In genomic region chr12:91869352-91869751, GRCm38 (mm10) we compare ENCODE assay signal across 25 mouse cellular contexts. TPM values are rescaled to one million over a fixed set of nuclear protein-coding genes. Genes with fewer than 3 reads are reported as not detected.
A peak's percentile ranks its signal among the peaks of the same experiment; 100 is the strongest.
DNase-seq lines count a peak whose midpoint lies in the region; ATAC-seq and TF ChIP-seq lines count a peak whose summit lies in the region.
"Had no signal": no experiment of that assay in that cellular context is flagged by ENCODE, and none has a peak within 500 bp of the region (broad histone marks: within the 10 kb centered on the region; RNA-seq: fewer than 3 reads in every experiment).

No protein-coding gene starts in this region.

- TF ChIP-seq RAD21 in CH12.LX (IDR thresholded peaks at IDR 0.05; ENCODE audit: low read depth, low read length): no peak

- ATAC-seq in heart, embryonic 11.5 days (replicated peaks; ENCODE audit: insufficient number of reproducible peaks, low FRiP score, low TSS enrichment): no peak
- ATAC-seq: activated CD4-positive, CD25-positive, alpha-beta regulatory T cell, adult 4 months; CD4-positive, CD25-positive, alpha-beta regulatory T cell, adult 4 months; forebrain, embryonic 14.5 days; forebrain, embryonic 16.5 days had no signal

- H3K9ac ChIP-seq in CH12.LX (ENCODE audit: insufficient read depth, low read depth): no peak overlapping the region
- H3K9ac ChIP-seq in heart, embryonic 11.5 days (ENCODE audit: low read depth, low read length): no peak overlapping the region
- H3K9ac ChIP-seq: embryonic facial prominence, embryonic 12.5 days; embryonic facial prominence, embryonic 15.5 days; forebrain, embryonic 12.5 days had no signal

- WGBS in heart, embryonic 11.5 days (ENCODE audit: insufficient replicate concordance): 55% methylated on average over 4 of the region's 4 CpGs

- no peaks in the 10 kb centered on the region for H3K79me2 ChIP-seq in CH12.LX (replicated peaks; ENCODE audit: control insufficient read depth, extremely low read depth, insufficient read depth, poor library complexity, severe bottlenecking)

- TF ChIP-seq EP300 in CH12.LX (IDR thresholded peaks at IDR 0.05; ENCODE audit: low read length): peak; percentile 76

- H3K36me3 ChIP-seq in CH12.LX (replicated peaks in 1 of 2; ENCODE audit: control insufficient read depth in 1 of 2, insufficient read depth in 1 of 2, low read length in 1 of 2): no peaks in the 10 kb centered on the region
- H3K36me3 ChIP-seq in heart, embryonic 11.5 days (ENCODE audit: control insufficient read depth, insufficient read depth, low read length): no peaks in the 10 kb centered on the region
- H3K36me3 ChIP-seq: embryonic facial prominence, embryonic 12.5 days; embryonic facial prominence, embryonic 15.5 days; forebrain, embryonic 10.5 days; forebrain, embryonic 12.5 days had no signal

- TF ChIP-seq CTCF in CH12.LX (conservative IDR thresholded peaks at IDR 0.05 in 1 of 2, IDR thresholded peaks at IDR 0.05 in 1 of 2; ENCODE audit: low read depth in 2 of 2, low read length in 2 of 2): no peak
- no peak for TF ChIP-seq CTCF in bone marrow macrophage, adult 2 months (IDR thresholded peaks at IDR 0.05; ENCODE audit: low read depth, low read length)

- H3K27ac ChIP-seq in CH12.LX (ENCODE audit: insufficient read depth, low read depth): peak overlapping the region; percentile 63; the same call in 1 of the 2 replicates
- H3K27ac ChIP-seq in bone marrow macrophage, adult 2 months (ENCODE audit: insufficient read depth, low read depth, low read length): peak overlapping the region; percentile 19; the same call in 1 of the 2 replicates
- H3K27ac ChIP-seq in heart, embryonic 11.5 days (ENCODE audit: low read depth, low read length): no peak overlapping the region
- H3K27ac ChIP-seq: embryonic facial prominence, embryonic 12.5 days; embryonic facial prominence, embryonic 15.5 days; forebrain, embryonic 10.5 days; forebrain, embryonic 12.5 days had no signal

- in situ Hi-C loops in CH12.LX (cut with MboI; ENCODE audit: low pct_ligation_motif_present, low pct_unique_long_range_greater_than_20kb, low sequenced_read_pairs): no loop called here

- no peaks in the 10 kb centered on the region for H3K27me3 ChIP-seq in CH12.LX (replicated peaks)
- H3K27me3 ChIP-seq in heart, embryonic 11.5 days (ENCODE audit: control insufficient read depth, insufficient read depth, low read length): no peaks in the 10 kb centered on the region
- H3K27me3 ChIP-seq: embryonic facial prominence, embryonic 12.5 days; embryonic facial prominence, embryonic 15.5 days; forebrain, embryonic 12.5 days had no signal

- peaks cover 14 to 31% of the 10 kb centered on the region in 2 experiments for H3K4me1 ChIP-seq in CH12.LX (ENCODE audit: control insufficient read depth in 1 of 2, insufficient read depth in 2 of 2)
- peaks cover 7% of the 10 kb centered on the region for H3K4me1 ChIP-seq in bone marrow macrophage, adult 2 months (ENCODE audit: control insufficient read depth, insufficient read depth, low read length)
- no peaks in the 10 kb centered on the region for H3K4me1 ChIP-seq in heart, embryonic 11.5 days (ENCODE audit: control insufficient read depth, insufficient read depth, low read length)
- H3K4me1 ChIP-seq: embryonic facial prominence, embryonic 12.5 days; embryonic facial prominence, embryonic 15.5 days; forebrain, embryonic 10.5 days; forebrain, embryonic 12.5 days had no signal

- peak overlapping the region; percentile 37 for H3K4me2 ChIP-seq in CH12.LX (ENCODE audit: insufficient read depth, low read depth, poor library complexity, severe bottlenecking)
- H3K4me2 ChIP-seq in heart, embryonic 11.5 days: no peak overlapping the region
- H3K4me2 ChIP-seq: embryonic facial prominence, embryonic 12.5 days; embryonic facial prominence, embryonic 15.5 days; forebrain, embryonic 12.5 days had no signal

- dilution Hi-C loops in CH12.LX (cut with MboI; ENCODE audit: extremely low pct_ligation_motif_present, extremely low pct_unique_long_range_greater_than_20kb, low sequenced_read_pairs): no loop called here

- no peak for TF ChIP-seq POLR2A in CH12.LX (IDR thresholded peaks at IDR 0.05; ENCODE audit: low read depth, low read length)
- TF ChIP-seq POLR2A in bone marrow macrophage, adult 2 months (IDR thresholded peaks at IDR 0.05; ENCODE audit: borderline replicate concordance, low read depth, low read length): no peak

- DNase-seq in 3T3-L1 (ENCODE audit: low read depth, low spot score) (peak; percentile 27), CH12.LX (ENCODE audit: extremely low read depth) (peak; percentile 70)
- DNase-seq in thymus, postnatal 14 days: no peak
- DNase-seq: adrenal gland, adult 8-10 months; adrenal gland, postnatal 14 days; adrenal gland, postnatal 36 days; B cell, adult 2 months; cerebellum, adult 11 months; cerebellum, adult 18-20 months; cerebellum, adult 8-10 months; cerebellum, adult 9-11 months; cerebellum, postnatal 14 days; cerebellum, postnatal 36 days; embryo, embryonic 11 days had no signal

- H3K4me3 ChIP-seq in CH12.LX (replicated peaks in 1 of 3; ENCODE audit: low read depth in 2 of 3, low read length in 2 of 3, poor library complexity in 1 of 3): no peak overlapping the region
- no peak overlapping the region for H3K4me3 ChIP-seq in bone marrow macrophage, adult 2 months (ENCODE audit: insufficient read depth, low read length)
- no peak overlapping the region for H3K4me3 ChIP-seq in heart, embryonic 11.5 days (ENCODE audit: low read depth, low read length)
- H3K4me3 ChIP-seq: embryonic facial prominence, embryonic 12.5 days; embryonic facial prominence, embryonic 15.5 days; erythroblast, embryonic 14.5 days; forebrain, embryonic 10.5 days; forebrain, embryonic 12.5 days had no signal

- H3K9me3 ChIP-seq in CH12.LX (replicated peaks; ENCODE audit: low read length): no peaks in the 10 kb centered on the region
- H3K9me3 ChIP-seq in heart, embryonic 11.5 days (replicated peaks; ENCODE audit: control insufficient read depth, low read length): no peaks in the 10 kb centered on the region
- H3K9me3 ChIP-seq: embryonic facial prominence, embryonic 12.5 days; embryonic facial prominence, embryonic 15.5 days; forebrain, embryonic 10.5 days; forebrain, embryonic 12.5 days had no signal

TF ChIP-seq in CH12.LX, 34 proteins besides CTCF, POLR2A, EP300 and RAD21:
- peak; percentile 55; the same call in 1 of the 2 replicates for TF ChIP-seq TCF12 (IDR thresholded peaks at IDR 0.05; ENCODE audit: low read depth, low read length)
- TF ChIP-seq KAT2A (IDR thresholded peaks at IDR 0.05; ENCODE audit: insufficient replicate concordance, low read length): no peak
- no peak for TF ChIP-seq ELF1 (IDR thresholded peaks at IDR 0.05; ENCODE audit: low read depth, low read length)
- TF ChIP-seq RCOR1 (conservative IDR thresholded peaks at IDR 0.05; ENCODE audit: low read depth, low read length): 0 out of 2 replicates have a peak, but pooled peaks have one; percentile 44
- no peak for TF ChIP-seq SIN3A (IDR thresholded peaks at IDR 0.05; ENCODE audit: low read length)
- TF ChIP-seq ZNF384 (IDR thresholded peaks at IDR 0.05; ENCODE audit: low read depth, low read length): no peak
- TF ChIP-seq BHLHE40 (IDR thresholded peaks at IDR 0.05; ENCODE audit: low read depth, low read length): peak; percentile 57; the same call in 1 of the 2 replicates
- TF ChIP-seq MAX (IDR thresholded peaks at IDR 0.05; ENCODE audit: low read length): peak; percentile 50
- TF ChIP-seq IRF4 (IDR thresholded peaks at IDR 0.05; ENCODE audit: low read depth, low read length): peak; percentile 78
- TF ChIP-seq CHD2 (IDR thresholded peaks at IDR 0.05; ENCODE audit: low read length): peak; percentile 31; the same call in 1 of the 2 replicates
- TF ChIP-seq JUN (IDR thresholded peaks at IDR 0.05; ENCODE audit: insufficient read depth, low read depth, low read length): peak; percentile 62
- no peak for TF ChIP-seq POLR2AphosphoS2 (IDR thresholded peaks at IDR 0.05; ENCODE audit: low read depth, low read length)
- no peak for TF ChIP-seq CHD1 (IDR thresholded peaks at IDR 0.05; ENCODE audit: low read depth, low read length)
- no peak for TF ChIP-seq PAX5 (IDR thresholded peaks at IDR 0.05; ENCODE audit: low read length)
- TF ChIP-seq ZKSCAN1 (IDR thresholded peaks at IDR 0.05; ENCODE audit: borderline replicate concordance, low read depth, low read length): no peak
- TF ChIP-seq JUND (conservative IDR thresholded peaks at IDR 0.05; ENCODE audit: low read depth, low read length): peak; percentile 68; the same call in 1 of the 2 replicates
- peak; percentile 67 for TF ChIP-seq ETS1 (conservative IDR thresholded peaks at IDR 0.05; ENCODE audit: low read depth, low read length)
- peak; percentile 49; the same call in 1 of the 2 replicates for TF ChIP-seq MEF2A (IDR thresholded peaks at IDR 0.05; ENCODE audit: borderline replicate concordance, low read depth, low read length)
- peak; percentile 73 for TF ChIP-seq MYC (IDR thresholded peaks at IDR 0.05; ENCODE audit: low read depth, low read length)

RNA-seq across cellular contexts. Expression of gene Sel1l, which starts 20.4 kb away (rescaled TPM):
- total RNA-seq in CH12.LX (2012; rRNA removed) (126 and 155 TPM in 2 replicates), CH12.LX (2014; rRNA removed) (46.6 and 49.0 TPM in 2 replicates)
- 84.7 and 90.7 TPM in 2 replicates for polyA plus RNA-seq in CH12.LX (2012; ENCODE audit: insufficient read length, low read depth)
- 91.4 and 96.3 TPM in 2 replicates for polyA plus RNA-seq in bone marrow macrophage, adult 2 months (2012; ENCODE audit: insufficient read depth, insufficient read length, missing spikeins)
- polyA plus RNA-seq in heart, embryonic 11.5 days (2014; fragmentation: Nextera tagmentation; extraction: Ambion mirVana): 60.8 and 67.6 TPM in 2 replicates
